Mouse (Mus musculus): Measurements from ENCODE around the gene Fis1. TPM values are rescaled to one million over a fixed set of nuclear protein-coding genes. Genes with fewer than 3 reads are reported as not detected.
"Not testable (repeated sequence)": the region's sequence is repeated elsewhere in the genome, so short reads cannot be mapped to it uniquely, and the experiment has no call there.

Fis1 gene
- polyA plus RNA-seq, 1 experiment from 2014 or later = 358 TPM

DNA sequence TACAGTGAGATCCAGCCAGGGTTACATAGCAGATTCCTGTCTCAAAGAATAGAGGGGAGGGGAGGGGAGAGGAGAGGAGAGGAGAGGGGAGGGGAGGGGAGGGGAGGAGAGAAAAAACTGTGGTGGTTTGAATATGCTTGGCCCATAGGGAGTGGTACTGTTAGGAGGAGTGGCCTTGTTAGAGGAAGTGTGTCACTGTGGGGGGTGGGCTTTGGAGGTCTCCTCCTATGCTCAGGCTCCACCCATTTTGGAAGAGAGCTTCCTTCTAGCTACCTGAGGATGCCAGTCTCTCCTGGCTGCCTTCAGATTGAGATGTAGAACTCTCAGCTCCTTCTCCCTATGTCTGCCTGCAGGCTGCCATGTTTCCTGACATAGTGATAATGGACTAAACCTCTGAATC, 5.2 kb upstream of the Fis1 start:
- Histone ChIP-seq H3K36me3 (ENCODE audit: insufficient read depth, low read length) (no peaks in the 10 kb centered on the region), H3K9ac (replicated peaks; ENCODE audit: low read depth) (no peak overlapping the region), H3K27ac (ENCODE audit: low read length) (no peak overlapping the region), H3K4me3 (ENCODE audit: low read depth, low read length) (no peak overlapping the region), H3K4me2 (replicated peaks; ENCODE audit: low read depth, low read length) (no peak overlapping the region), H3K9me3 (ENCODE audit: low read length) (no peaks in the 10 kb centered on the region), H3K27me3 (replicated peaks; ENCODE audit: insufficient read depth, low read length) (no peaks in the 10 kb centered on the region), H3K4me1 (ENCODE audit: insufficient read depth, low read depth, low read length) (no peaks in the 10 kb centered on the region; the same call in 1 of the 2 replicates)
- no peak for TF ChIP-seq EP300 (IDR thresholded peaks at IDR 0.05)
- no peak for TF ChIP-seq CTCF (IDR thresholded peaks at IDR 0.05)
- DNase-seq (ENCODE audit: low spot score) (no peak), ATAC-seq (no peak)

GRCm38 (mm10) chr5:136949551-136950336, 3.3 kb upstream of the Fis1 start:
- not testable (repeated sequence) for ATAC-seq; H3K36me3 ChIP-seq (ENCODE audit: insufficient read depth, low read length); H3K4me3 ChIP-seq (ENCODE audit: low read depth, low read length); H3K27me3 ChIP-seq (replicated peaks; ENCODE audit: insufficient read depth, low read length); H3K9ac ChIP-seq (replicated peaks; ENCODE audit: low read depth); H3K4me1 ChIP-seq (ENCODE audit: insufficient read depth, low read depth, low read length); H3K27ac ChIP-seq (ENCODE audit: low read length); H3K4me2 ChIP-seq (replicated peaks; ENCODE audit: low read depth, low read length); H3K9me3 ChIP-seq (ENCODE audit: low read length)
- 70% methylated on average over 14 of the region's 14 CpGs for WGBS
- DNase-seq (ENCODE audit: low spot score) = peak; percentile 44

DNA sequence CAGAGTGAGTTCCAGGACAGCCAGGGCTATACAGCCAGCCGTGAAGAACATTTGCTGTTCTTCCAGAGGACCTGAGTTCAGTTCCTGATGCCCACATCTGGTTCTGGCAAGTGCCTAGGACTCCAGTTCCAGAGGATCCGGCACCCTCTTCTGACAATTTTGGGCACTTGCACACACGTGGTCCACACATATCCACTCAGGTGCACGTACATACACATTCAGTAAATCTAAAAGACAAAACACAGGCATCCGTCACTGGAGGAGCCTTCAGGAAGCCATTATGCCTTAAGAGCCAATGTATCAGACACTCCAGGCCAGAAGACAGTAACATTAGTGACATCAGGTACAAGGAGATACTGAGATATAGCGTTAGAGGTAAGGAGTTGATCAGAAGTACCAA, 2.6 kb upstream of the Fis1 start:
- Histone ChIP-seq H3K4me3 (ENCODE audit: low read depth, low read length) (no peak overlapping the region), H3K9ac (replicated peaks; ENCODE audit: low read depth) (no peak overlapping the region), H3K27ac (ENCODE audit: low read length) (no peak overlapping the region), H3K4me2 (replicated peaks; ENCODE audit: low read depth, low read length) (no peak overlapping the region), H3K27me3 (replicated peaks; ENCODE audit: insufficient read depth, low read length) (no peaks in the 10 kb centered on the region), H3K9me3 (ENCODE audit: low read length) (no peaks in the 10 kb centered on the region), H3K4me1 (ENCODE audit: insufficient read depth, low read depth, low read length) (peaks cover 5% of the 10 kb centered on the region), H3K36me3 (ENCODE audit: insufficient read depth, low read length) (no peaks in the 10 kb centered on the region)
- 86% methylated on average over 6 of the region's 6 CpGs for WGBS
- TF ChIP-seq CTCF (IDR thresholded peaks at IDR 0.05) = no peak
- TF ChIP-seq EP300 (IDR thresholded peaks at IDR 0.05) = no peak
- no peak for ATAC-seq
- no peak for DNase-seq (ENCODE audit: low spot score)

DNA sequence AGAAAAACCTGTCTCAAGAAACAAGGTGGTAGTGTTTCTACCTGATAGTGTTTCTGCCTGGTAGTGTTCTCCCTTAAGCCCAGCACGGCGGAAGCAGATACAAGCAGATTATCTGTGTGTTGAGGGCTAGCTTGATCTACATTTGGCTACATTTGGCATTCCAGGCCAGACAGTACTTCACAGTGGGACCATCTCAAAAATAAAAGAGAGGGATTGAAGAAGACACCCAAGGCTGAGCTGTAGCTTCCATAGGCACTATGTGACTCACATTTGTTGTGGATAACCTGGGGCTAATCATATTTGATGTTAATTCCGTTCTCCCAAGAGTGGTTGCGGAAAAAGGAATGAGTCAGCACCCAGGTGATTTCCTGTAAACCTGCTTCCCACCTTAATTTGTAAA, 922 bp upstream of the Fis1 start:
- Histone ChIP-seq H3K27ac (ENCODE audit: low read length) (no peak overlapping the region), H3K27me3 (replicated peaks; ENCODE audit: insufficient read depth, low read length) (no peaks in the 10 kb centered on the region), H3K4me1 (ENCODE audit: insufficient read depth, low read depth, low read length) (peaks cover 5% of the 10 kb centered on the region), H3K36me3 (ENCODE audit: insufficient read depth, low read length) (no peaks in the 10 kb centered on the region), H3K9me3 (ENCODE audit: low read length) (no peaks in the 10 kb centered on the region), H3K9ac (replicated peaks; ENCODE audit: low read depth) (no peak overlapping the region), H3K4me2 (replicated peaks; ENCODE audit: low read depth, low read length) (no peak overlapping the region), H3K4me3 (ENCODE audit: low read depth, low read length) (no peak overlapping the region)
- DNase-seq (ENCODE audit: low spot score) (no peak), ATAC-seq (no peak)
- WGBS = 73% methylated on average over 4 of the region's 4 CpGs
- TF ChIP-seq CTCF (IDR thresholded peaks at IDR 0.05) (no peak), EP300 (IDR thresholded peaks at IDR 0.05) (no peak)

DNA sequence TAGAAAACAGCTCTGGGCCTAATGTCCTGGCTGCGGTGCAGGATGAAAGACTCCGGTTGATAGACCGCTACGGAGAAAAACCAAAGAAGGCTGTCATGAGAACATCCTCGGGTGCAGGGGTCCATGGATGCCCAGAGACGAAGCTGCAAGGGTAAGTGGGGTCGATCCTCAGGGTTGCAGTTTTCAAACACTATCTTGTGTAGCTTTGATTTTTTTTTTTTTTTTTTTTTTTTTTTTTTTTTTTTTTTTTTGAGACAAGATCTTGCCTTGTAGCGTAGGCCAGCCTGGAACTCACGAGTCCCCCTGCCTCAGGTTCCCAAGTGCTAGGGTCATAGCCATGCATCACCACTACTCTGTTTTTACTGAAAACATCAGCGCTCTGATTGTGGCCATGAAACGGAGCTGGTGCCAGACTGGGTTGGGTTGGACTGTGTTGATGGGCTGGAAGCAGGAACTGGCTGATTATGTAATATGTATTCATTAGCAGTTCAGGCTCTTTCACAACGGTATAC, 421 bp downstream of the Fis1 start:
- H3K27ac ChIP-seq (ENCODE audit: low read length) = peak overlapping the region; percentile 85
- TF ChIP-seq CTCF (IDR thresholded peaks at IDR 0.05) (no peak), EP300 (IDR thresholded peaks at IDR 0.05) (peak; percentile 1; the same call in 1 of the 2 replicates)
- peak overlapping the region; percentile 64 for H3K9ac ChIP-seq (replicated peaks; ENCODE audit: low read depth)
- H3K36me3 ChIP-seq (ENCODE audit: insufficient read depth, low read length) = no peaks in the 10 kb centered on the region
- WGBS = 2% methylated on average over 12 of the region's 12 CpGs
- no peaks in the 10 kb centered on the region for H3K27me3 ChIP-seq (replicated peaks; ENCODE audit: insufficient read depth, low read length)
- peak overlapping the region; percentile 65 for H3K4me3 ChIP-seq (ENCODE audit: low read depth, low read length)
- peak overlapping the region; percentile 71 for H3K4me2 ChIP-seq (replicated peaks; ENCODE audit: low read depth, low read length)
- peak; percentile 38 for ATAC-seq
- peak; percentile 88 for DNase-seq (ENCODE audit: low spot score)
- peaks cover 5% of the 10 kb centered on the region for H3K4me1 ChIP-seq (ENCODE audit: insufficient read depth, low read depth, low read length)
- no peaks in the 10 kb centered on the region for H3K9me3 ChIP-seq (ENCODE audit: low read length)

DNA sequence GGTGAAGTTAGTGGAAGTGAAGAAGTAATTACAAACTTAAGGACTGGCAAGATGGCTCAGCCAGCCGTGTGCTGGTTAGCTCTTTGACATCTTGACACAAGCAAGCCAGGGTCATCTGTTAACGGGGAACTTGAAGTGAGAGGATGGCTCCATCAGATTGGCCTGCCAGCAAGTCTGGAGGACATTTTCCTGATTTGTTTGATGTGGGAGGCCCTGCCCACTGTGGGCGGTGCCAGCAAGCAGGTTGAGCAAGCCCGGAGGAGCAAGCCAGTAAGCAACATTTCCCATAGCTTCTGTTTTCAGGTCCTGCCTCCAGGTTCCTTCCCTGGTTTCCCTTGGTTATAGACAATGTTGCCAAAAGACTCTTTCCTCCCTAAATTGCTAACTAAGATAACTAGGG, 2.5 kb downstream of the Fis1 start:
- Histone ChIP-seq H3K4me3 (ENCODE audit: low read depth, low read length) (no peak overlapping the region), H3K9me3 (ENCODE audit: low read length) (no peaks in the 10 kb centered on the region), H3K4me2 (replicated peaks; ENCODE audit: low read depth, low read length) (no peak overlapping the region), H3K27ac (ENCODE audit: low read length) (no peak overlapping the region), H3K36me3 (ENCODE audit: insufficient read depth, low read length) (no peaks in the 10 kb centered on the region), H3K27me3 (replicated peaks; ENCODE audit: insufficient read depth, low read length) (no peaks in the 10 kb centered on the region), H3K4me1 (ENCODE audit: insufficient read depth, low read depth, low read length) (peaks cover 5% of the 10 kb centered on the region), H3K9ac (replicated peaks; ENCODE audit: low read depth) (no peak overlapping the region)
- TF ChIP-seq CTCF (IDR thresholded peaks at IDR 0.05) (no peak), EP300 (IDR thresholded peaks at IDR 0.05) (no peak)
- ATAC-seq (no peak), DNase-seq (ENCODE audit: low spot score) (no peak)
- WGBS = 62% methylated on average over 4 of the region's 4 CpGs

All from lung, postnatal 0 days (tissue).